Mouse (Mus musculus) C2C12 (cell line): ENCODE data around the gene Dnase1l3.

Experiments
- CTCF ChIP-seq: IDR thresholded peaks from one replicate; pipeline ENCODE4 v1.5.1; 2011; ENCODE audit not compliant: control insufficient read depth, insufficient read depth, insufficient read length
- MAX ChIP-seq: IDR thresholded peaks from one replicate; pipeline ENCODE4 v1.6.1; 2011; ENCODE audit warnings: mild to moderate bottlenecking, control low read depth
- MYOG ChIP-seq: IDR thresholded peaks from one replicate; pipeline ENCODE4 v1.6.1; 2011; ENCODE audit not compliant: control insufficient read depth, insufficient read length; ENCODE audit errors: extremely low read depth
- USF1 ChIP-seq: IDR thresholded peaks from one replicate; pipeline ENCODE4 v1.6.1; 2011; ENCODE audit warnings: low read depth, mild to moderate bottlenecking, control low read depth, moderate library complexity

DNA sequence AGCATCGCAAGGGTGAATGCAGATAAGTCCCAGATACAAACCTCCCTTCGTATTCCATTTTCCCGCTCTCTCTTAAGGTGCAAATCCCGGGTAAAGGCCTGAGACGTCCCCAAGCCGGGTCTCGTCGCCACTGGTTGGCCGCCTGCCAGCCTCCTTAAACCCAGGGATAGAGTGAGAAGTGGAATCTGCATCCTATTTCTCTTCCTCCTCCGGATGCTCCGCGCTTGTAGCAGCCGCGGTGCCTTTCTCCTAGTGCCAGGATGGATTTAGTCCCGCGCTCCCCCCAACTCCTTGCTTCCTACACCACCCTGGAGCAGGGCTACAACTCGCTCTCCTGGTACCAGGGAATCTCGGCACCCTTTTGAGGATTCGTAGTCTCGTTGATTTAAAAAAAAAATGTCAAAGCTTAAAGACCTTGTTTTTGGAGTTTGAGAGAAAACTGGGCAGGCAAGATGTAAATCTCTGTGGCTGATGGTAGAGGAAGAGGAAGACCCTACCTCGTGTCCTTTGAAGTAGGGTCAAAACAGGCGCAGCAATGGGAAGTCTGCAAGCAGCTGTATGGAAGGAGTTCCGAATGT lies 8.8 kb upstream of the Dnase1l3 start:
- TF ChIP-seq CTCF (no peak), MYOG (no peak), USF1 (no peak), MAX (no peak)
